Mouse (Mus musculus) left cerebral cortex, postnatal 10 days (tissue): ENCODE results near the gene Det1. TPM values are rescaled to one million over a fixed set of nuclear protein-coding genes. Genes with fewer than 3 reads are reported as not detected.

Source experiments
- DNase-seq, 2 experiments: peaks; one replicate each; pipeline ENCODE4 v3.0.0; 2021 to 2022; ENCODE audit warnings: low spot score in 2 of 2, mixed read lengths in 1 of 2; ENCODE audit errors: extremely low spot score in 1 of 2
- intact Hi-C: fragments of 180-260 bp; cut with DNase I; formaldehyde crosslinking; loops from one replicate; pipeline ENCODE4 v1.15.1; 2025
- total RNA-seq, 2 experiments: library from RNA; stranded (reverse); gene quantifications; 2 replicates each; pipeline ENCODE4 v1.2.3; 2021

Gene Det1
- total RNA-seq = 1 to 10 TPM; 4.8 to 5.6 TPM

- peak; percentile 88 to 94 for DNase-seq
- intact Hi-C loops = loop anchor here (5.0 kb wide), 2 partner anchors 35 to 55 kb away; no protein-coding TSS in a partner anchor
These were observed at the start of gene Det1 for GRCm38 (mm10) chr7:78846737-78847434. TSS of gene Det1 (minus strand) at chr7:78847263.

- DNase-seq = peak; percentile 97 to 99
- intact Hi-C loops = no loop called here
These were observed 48.7 kb upstream of the Det1 start, which contains the start of gene Aen for GRCm38 (mm10) chr7:78895653-78896333. TSS of gene Aen (plus strand) at chr7:78895854.

DNA sequence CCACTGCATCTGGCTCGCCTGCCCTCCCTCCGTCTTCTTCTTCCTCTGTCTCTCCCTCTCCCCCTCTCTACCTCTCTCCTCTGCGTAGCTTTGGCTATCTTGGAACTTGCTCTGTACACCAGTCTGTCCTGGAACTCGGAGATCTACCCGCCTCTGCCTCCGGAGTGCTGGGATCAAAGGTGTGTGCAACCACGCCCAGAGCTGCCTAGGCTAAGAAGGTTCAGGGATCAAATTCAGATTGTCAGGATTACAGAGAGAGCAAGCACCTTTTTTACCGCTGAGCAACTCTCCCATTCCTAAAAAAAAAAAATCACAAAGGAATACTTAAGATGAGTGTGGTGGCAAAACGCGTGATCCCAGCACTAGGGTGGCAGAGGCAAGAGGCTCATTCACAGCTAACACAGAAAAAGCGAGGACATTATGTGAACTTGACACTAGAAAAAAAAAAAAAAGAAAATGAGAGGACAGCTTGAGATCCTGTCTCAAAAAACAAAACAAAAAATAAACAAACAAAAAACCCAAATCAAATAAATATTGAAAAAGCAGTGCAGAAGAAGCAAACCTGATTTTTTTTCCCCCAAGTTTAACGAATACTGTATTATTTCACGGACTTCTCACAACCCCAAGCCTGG lies 48.1 kb upstream of the Det1 start:
- no peak for DNase-seq
- intact Hi-C loops = no loop called here

DNA sequence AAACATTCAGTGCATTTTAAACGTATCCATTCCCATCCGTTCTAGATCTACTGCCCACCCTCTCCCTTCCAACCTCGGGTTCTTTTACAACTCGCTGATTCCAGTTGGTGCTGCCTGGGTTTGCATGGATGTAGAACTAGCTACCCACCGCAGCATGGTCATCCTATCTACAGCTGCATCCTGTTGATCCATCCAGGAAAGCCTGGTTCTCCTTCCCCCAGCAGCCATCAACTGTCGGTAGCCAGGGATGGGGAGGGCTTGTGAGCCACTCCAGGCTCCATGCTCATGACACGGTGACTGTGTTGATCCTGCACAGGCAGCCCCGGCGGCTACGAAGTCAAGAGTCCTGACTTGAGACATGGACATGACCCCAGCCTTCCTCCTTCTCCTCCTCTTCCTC lies 46.9 kb upstream of the Det1 start:
- intact Hi-C loops = no loop called here
- no peak for DNase-seq

- peak; percentile 77 to 85 for DNase-seq
- intact Hi-C loops = loop anchor here (1.0 kb wide), 1 partner anchor 99 kb away; no protein-coding TSS in a partner anchor
These were observed 43.6 kb upstream of the Det1 start for GRCm38 (mm10) chr7:78890641-78891040.

DNA sequence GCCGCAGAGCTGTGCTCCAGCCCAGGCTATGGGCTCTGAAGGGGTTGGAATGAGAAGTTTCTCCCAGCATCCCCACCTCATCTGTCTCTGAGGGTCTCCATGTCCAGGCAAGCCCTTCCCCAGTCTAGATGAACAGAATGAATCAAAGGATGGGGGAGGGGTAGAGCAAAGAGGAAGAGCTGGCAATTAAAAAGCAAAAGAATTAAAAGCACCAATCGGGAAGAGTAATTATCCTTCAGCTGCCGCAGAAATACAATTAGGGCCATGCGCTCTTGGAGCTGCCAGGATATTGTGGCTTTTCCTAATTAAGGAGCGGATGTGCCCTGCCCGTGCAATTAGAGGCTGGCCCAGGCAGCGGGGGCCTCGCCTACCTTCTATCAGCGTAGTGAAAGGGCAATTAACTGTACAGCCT lies 40.4 kb upstream of the Det1 start:
- DNase-seq = no peak
- intact Hi-C loops = no loop called here

- no peak for DNase-seq
- intact Hi-C loops = no loop called here
These were observed 39.4 kb upstream of the Det1 start for GRCm38 (mm10) chr7:78886496-78886895.

GRCm38 (mm10) chr7:78885404-78885803 lies 38.3 kb upstream of the Det1 start:
- no peak for DNase-seq
- intact Hi-C loops = no loop called here

DNA sequence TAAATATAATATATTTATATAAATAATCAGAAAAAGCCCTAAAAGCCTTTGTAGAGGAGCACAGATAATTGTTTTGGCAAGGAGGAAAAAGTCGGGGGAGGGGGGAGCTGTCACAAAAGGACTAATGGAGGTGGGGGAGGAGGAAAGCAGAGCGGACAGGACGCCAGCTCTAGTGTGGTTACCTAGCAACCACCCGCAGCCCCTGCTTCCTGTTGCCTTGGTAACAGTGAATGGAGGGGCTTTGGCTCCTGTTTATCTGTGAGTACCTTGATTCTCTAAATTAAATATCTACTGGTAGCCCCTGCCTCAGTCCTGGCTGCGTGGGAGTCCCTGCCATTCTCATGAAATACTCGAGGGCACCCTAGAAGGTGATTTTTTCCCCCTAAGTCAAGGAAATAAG lies 37.1 kb upstream of the Det1 start:
- intact Hi-C loops = loop anchor here (5.0 kb wide), 1 partner anchor 37 kb away; the partner anchor contains the start of gene Det1
- DNase-seq = peak; percentile 56 to 70

GRCm38 (mm10) chr7:78883726-78884060 lies 36.6 kb upstream of the Det1 start:
- intact Hi-C loops = loop anchor here (5.0 kb wide), 1 partner anchor 36 kb away; the partner anchor contains the start of gene Det1
- DNase-seq = no peak

DNA sequence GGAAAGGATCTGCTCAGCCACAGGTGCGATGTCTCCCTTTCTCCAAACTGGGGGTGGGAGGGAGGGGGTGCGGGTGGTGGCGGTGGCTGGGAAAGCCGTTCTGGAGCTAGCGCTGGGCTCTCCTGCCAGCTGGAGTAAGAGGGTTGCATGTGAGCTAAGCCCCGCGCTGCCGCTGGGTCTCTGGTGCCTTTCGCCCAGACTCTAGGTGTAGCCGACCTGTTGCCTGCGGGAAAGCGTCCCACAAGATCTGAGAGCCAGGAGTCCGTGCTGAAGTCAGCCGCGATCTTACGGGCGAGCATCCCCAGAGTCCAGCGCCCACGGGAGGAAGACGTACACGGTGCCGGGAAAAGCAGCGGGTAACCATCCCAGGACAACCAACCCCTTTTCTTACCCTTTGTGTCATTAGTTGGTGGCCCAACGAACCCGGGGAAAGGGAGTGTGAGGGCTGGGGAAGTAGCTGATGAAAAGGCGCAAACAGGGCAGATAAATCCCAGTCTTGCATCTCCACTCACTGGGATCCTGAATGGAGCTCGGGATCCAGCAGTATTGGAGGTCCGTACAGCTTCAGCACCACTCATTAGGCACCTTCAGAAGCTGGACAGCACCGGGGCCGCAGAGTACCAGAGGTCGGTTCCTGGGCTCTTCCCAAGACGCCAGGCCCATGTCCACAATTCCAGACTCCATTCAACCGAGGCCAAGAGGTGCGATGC lies 36.1 kb upstream of the Det1 start:
- DNase-seq = no peak
- intact Hi-C loops = loop anchor here (5.0 kb wide), 1 partner anchor 36 kb away; the partner anchor contains the start of gene Det1

GRCm38 (mm10) chr7:78882469-78882837 lies 35.4 kb upstream of the Det1 start:
- DNase-seq = peak; percentile 67 to 76
- intact Hi-C loops = loop anchor here (5.0 kb wide), 1 partner anchor 35 kb away; the partner anchor contains the start of gene Det1

DNA sequence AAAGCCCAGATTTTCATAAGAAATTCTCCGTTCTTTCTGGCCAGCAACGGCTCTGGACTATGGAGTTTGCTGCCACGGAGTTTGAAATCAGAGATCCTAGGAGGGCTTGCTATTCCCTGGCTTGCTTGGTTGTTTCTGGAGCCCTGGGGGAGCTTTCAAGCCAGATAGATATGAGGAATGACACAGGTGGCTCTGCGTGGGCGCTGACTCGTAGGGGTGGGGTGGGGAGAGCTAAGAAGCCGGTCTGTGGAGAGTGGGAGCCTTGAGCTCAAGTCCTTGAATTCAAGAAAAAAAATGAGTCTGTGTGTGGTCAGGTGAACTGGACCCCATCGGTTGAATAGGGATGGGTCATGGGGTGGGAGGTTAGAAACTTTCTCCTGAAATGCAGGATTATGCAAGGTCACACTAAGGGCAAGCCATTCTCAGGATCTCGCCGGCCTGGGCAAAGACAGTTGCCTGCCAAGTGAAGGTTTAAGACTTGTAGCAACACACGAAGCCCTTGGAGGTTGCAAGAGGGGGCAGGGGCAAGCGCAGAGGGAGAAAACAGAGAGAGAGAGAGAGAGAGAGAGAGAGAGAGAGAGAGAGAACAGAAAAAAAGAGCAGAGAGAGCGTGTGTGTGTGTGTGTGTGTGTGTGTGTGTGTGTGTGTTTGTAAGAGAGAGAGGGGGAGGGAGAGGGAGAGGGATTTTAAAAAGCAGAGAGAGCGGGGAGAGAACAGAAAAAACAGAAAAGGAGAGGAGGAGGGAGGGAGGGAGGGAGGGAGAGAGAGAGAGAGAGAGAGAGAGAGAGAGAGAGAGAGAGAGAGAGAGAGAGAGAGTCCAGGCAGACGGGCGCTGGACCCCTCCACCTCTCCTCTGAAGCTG lies 34.8 kb upstream of the Det1 start:
- no peak for DNase-seq
- intact Hi-C loops = loop anchor here (5.0 kb wide), 1 partner anchor 35 kb away; the partner anchor contains the start of gene Det1

DNA sequence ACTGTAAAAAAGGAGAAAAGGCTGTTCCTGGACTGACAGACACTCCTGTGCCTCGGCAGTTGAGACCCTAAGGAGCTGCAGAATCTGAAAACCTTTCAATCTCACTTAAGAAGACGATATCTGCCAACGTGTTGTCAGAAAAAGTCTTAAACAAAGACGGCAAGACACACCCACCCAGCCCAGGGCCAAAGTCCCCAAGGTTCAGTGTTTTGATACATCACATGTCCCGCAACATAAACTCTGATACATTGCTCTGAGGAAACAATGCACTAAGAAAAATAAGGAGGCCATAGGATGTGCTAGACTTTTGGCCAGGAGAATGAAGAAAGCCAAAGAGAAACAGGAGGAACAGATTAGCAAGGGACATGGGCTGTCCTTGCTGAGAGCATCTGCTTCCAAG lies 25.8 kb upstream of the Det1 start:
- intact Hi-C loops = no loop called here

DNA sequence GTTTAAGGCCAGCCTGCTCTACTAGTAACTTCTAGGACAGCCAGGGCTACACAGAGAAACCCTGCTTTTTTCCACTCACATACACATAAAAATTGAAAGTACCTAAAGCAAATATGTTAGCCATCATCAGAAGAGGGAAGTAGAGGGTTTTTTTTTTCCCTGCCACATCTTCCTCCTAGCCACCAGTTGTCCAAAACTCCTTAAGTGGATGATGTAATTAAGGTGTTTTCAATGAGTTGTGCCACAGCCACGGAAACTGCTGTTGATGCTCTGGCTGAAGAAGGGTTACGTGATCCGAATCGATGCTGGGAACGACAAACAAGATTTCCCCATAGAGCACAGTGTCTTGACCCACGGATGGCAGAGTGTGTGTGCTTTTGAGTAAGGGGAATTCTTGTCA lies 25.3 kb upstream of the Det1 start:
- DNase-seq = no peak
- intact Hi-C loops = no loop called here

More for the DNA sequence above, 25.8 kb upstream of the Det1 start:
- DNase-seq = no peak

GRCm38 (mm10) chr7:78868731-78869130 lies 21.7 kb upstream of the Det1 start:
- intact Hi-C loops = no loop called here
- no peak for DNase-seq

GRCm38 (mm10) chr7:78865212-78865949 lies 18.3 kb upstream of the Det1 start:
- intact Hi-C loops = no loop called here
- DNase-seq = no peak

GRCm38 (mm10) chr7:78864446-78864802 lies 17.4 kb upstream of the Det1 start:
- intact Hi-C loops = no loop called here
- no peak for DNase-seq
